Mouse (Mus musculus): Measurements from ENCODE around the gene Trpc5. TPM values are rescaled to one million over a fixed set of nuclear protein-coding genes. Genes with fewer than 3 reads are reported as not detected.

The Trpc5 gene
- total and polyA plus RNA-seq, 3 experiments = 0.03 TPM; not detected in 2

GRCm38 (mm10) chrX:144689859-144690181 lies 1.8 kb upstream of the Trpc5 start:
- no peak overlapping the region for H3K27ac ChIP-seq (ENCODE audit: control insufficient read depth, low read depth, low read length)
- no peak overlapping the region for H3K4me3 ChIP-seq (ENCODE audit: control insufficient read depth in 1 of 2, insufficient read depth in 1 of 2, low read depth in 2 of 2, low read length in 2 of 2)
- no peaks in the 10 kb centered on the region for H3K36me3 ChIP-seq (ENCODE audit: control insufficient read depth in 1 of 2, insufficient read depth in 2 of 2, low read length in 2 of 2)
- no peak for DNase-seq (ENCODE audit: low read depth, low spot score)
- no peaks in the 10 kb centered on the region for H3K4me1 ChIP-seq (ENCODE audit: control insufficient read depth in 1 of 2, insufficient read depth in 2 of 2, low read length in 2 of 2)
- H3K79me2 ChIP-seq (ENCODE audit: control insufficient read depth, insufficient read depth, low read length, poor library complexity) = no peaks in the 10 kb centered on the region
- H3K9ac ChIP-seq (ENCODE audit: control insufficient read depth, low read depth, low read length, poor library complexity, severe bottlenecking) = no peak overlapping the region
- no peak for TF ChIP-seq MYC (IDR thresholded peaks at IDR 0.05; ENCODE audit: low read depth, low read length)
- no peak for TF ChIP-seq CHD1 (IDR thresholded peaks at IDR 0.05; ENCODE audit: low read depth, low read length)
- no peak for TF ChIP-seq MXI1 (IDR thresholded peaks at IDR 0.05; ENCODE audit: low read depth, low read length)
- TF ChIP-seq CTCF (IDR thresholded peaks at IDR 0.05 in 2 of 3, conservative IDR thresholded peaks at IDR 0.05 in 1 of 3; ENCODE audit: control insufficient read depth in 1 of 3, insufficient read depth in 1 of 3, low read depth in 2 of 3, low read length in 3 of 3, poor library complexity in 1 of 3, severe bottlenecking in 1 of 3) = no peak
- no peak for TF ChIP-seq HCFC1 (IDR thresholded peaks at IDR 0.05; ENCODE audit: low read depth, low read length)
- TF ChIP-seq BHLHE40 (IDR thresholded peaks at IDR 0.05; ENCODE audit: borderline replicate concordance, low read depth, low read length) = no peak
- H3K27me3 ChIP-seq (ENCODE audit: control insufficient read depth in 1 of 2, insufficient read depth in 2 of 2, low read length in 2 of 2) = no peaks in the 10 kb centered on the region
- no peaks in the 10 kb centered on the region for H3K9me3 ChIP-seq (replicated peaks; ENCODE audit: insufficient read depth, low read length)

- H3K4me3 ChIP-seq (ENCODE audit: control insufficient read depth in 1 of 2, insufficient read depth in 1 of 2, low read depth in 2 of 2, low read length in 2 of 2) = no peak overlapping the region
- DNase-seq (ENCODE audit: low read depth, low spot score) = no peak
Observed at GRCm38 (mm10) chrX:144689119-144689858, 1.3 kb upstream of the Trpc5 start.

More at GRCm38 (mm10) chrX:144689119-144689858, 1.3 kb upstream of the Trpc5 start:
- Histone ChIP-seq H3K9me3 (replicated peaks; ENCODE audit: insufficient read depth, low read length) (no peaks in the 10 kb centered on the region), H3K9ac (ENCODE audit: control insufficient read depth, low read depth, low read length, poor library complexity, severe bottlenecking) (no peak overlapping the region), H3K4me1 (ENCODE audit: control insufficient read depth in 1 of 2, insufficient read depth in 2 of 2, low read length in 2 of 2) (no peaks in the 10 kb centered on the region), H3K79me2 (ENCODE audit: control insufficient read depth, insufficient read depth, low read length, poor library complexity) (no peaks in the 10 kb centered on the region), H3K36me3 (ENCODE audit: control insufficient read depth in 1 of 2, insufficient read depth in 2 of 2, low read length in 2 of 2) (no peaks in the 10 kb centered on the region), H3K27me3 (ENCODE audit: control insufficient read depth in 1 of 2, insufficient read depth in 2 of 2, low read length in 2 of 2) (no peaks in the 10 kb centered on the region), H3K27ac (ENCODE audit: control insufficient read depth, low read depth, low read length) (no peak overlapping the region)
- TF ChIP-seq MEF2A (IDR thresholded peaks at IDR 0.05; ENCODE audit: extremely low read depth, insufficient replicate concordance, low read depth, low read length, poor library complexity, severe bottlenecking) = no peak
- TF ChIP-seq MYC (IDR thresholded peaks at IDR 0.05; ENCODE audit: low read depth, low read length) = no peak
- TF ChIP-seq ZMIZ1 (IDR thresholded peaks at IDR 0.05; ENCODE audit: low read depth, low read length) = no peak
- no peak for TF ChIP-seq RAD21 (IDR thresholded peaks at IDR 0.05; ENCODE audit: low read depth, low read length)
- TF ChIP-seq HCFC1 (IDR thresholded peaks at IDR 0.05; ENCODE audit: low read depth, low read length) = no peak
- no peak for TF ChIP-seq POLR2A (IDR thresholded peaks at IDR 0.05; ENCODE audit: control insufficient read depth in 1 of 2, insufficient read depth in 1 of 2, low read depth in 1 of 2, low read length in 2 of 2, poor library complexity in 1 of 2)
- no peak for TF ChIP-seq MYB (IDR thresholded peaks at IDR 0.05; ENCODE audit: low read depth, low read length)
- no peak for TF ChIP-seq RCOR1 (IDR thresholded peaks at IDR 0.05; ENCODE audit: low read depth, low read length)
- no peak for TF ChIP-seq SIN3A (IDR thresholded peaks at IDR 0.05; ENCODE audit: low read length)
- TF ChIP-seq EP300 (IDR thresholded peaks at IDR 0.05; ENCODE audit: low read depth in 1 of 2, low read length in 2 of 2) = no peak
- TF ChIP-seq MAFK (IDR thresholded peaks at IDR 0.05; ENCODE audit: borderline replicate concordance, low read depth, low read length) = no peak
- TF ChIP-seq BHLHE40 (IDR thresholded peaks at IDR 0.05; ENCODE audit: borderline replicate concordance, low read depth, low read length) = no peak
- TF ChIP-seq MXI1 (IDR thresholded peaks at IDR 0.05; ENCODE audit: low read depth, low read length) = no peak
- no peak for TF ChIP-seq UBTF (IDR thresholded peaks at IDR 0.05; ENCODE audit: borderline replicate concordance, insufficient read depth, low read depth, low read length)
- TF ChIP-seq ZNF384 (IDR thresholded peaks at IDR 0.05; ENCODE audit: low read depth, low read length) = no peak
- no peak for TF ChIP-seq NRF1 (IDR thresholded peaks at IDR 0.05; ENCODE audit: insufficient read depth, low read depth, low read length, poor library complexity, severe bottlenecking)
- no peak for TF ChIP-seq JUND (IDR thresholded peaks at IDR 0.05; ENCODE audit: low read depth, low read length)
- no peak for TF ChIP-seq POLR2AphosphoS5 (IDR thresholded peaks at IDR 0.05; ENCODE audit: borderline replicate concordance, low read depth, low read length)

Data from MEL (cell line).